Mouse (Mus musculus): ENCODE data around the gene Tmem270. TPM values are rescaled to one million over a fixed set of nuclear protein-coding genes. Genes with fewer than 3 reads are reported as not detected.

The Tmem270 gene
- total and polyA plus RNA-seq, 2 experiments from 2014 or later: not detected

DNA sequence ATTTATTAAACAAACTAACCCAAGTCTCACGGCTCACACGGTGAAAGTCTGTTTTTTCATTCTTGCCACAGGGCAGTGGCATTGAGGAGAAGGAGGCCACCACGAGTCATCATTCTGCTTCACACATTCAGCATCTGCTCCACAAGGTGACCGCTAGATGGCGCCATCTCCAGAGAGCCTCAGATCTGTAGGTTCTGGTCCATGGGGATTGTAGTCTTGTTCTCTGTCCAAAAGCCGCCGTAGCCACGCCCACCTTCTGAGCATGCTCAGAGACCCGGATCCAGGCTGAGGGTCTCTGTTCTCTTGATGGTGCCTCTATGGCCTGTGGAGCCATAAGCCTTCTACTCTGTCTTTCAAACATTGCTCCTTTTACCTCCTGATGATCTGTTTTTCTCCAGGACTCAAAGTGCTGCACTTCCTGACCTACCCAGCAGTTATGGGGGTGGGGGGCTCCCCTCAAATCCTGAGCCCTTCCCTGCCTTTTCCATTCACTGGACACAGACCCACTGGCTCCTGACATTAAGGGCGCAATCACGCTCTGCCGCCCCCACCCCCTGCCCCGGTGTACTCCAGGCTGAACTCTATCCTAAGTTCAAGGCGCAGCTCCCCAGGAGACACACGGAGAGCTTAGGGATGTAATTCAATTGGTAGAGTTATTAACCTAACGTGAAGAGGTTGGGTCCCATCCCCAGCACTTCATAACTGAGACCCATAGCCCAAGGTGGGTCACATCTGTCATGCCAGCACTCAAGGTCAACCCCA, 11.7 kb upstream of the Tmem270 start:
- peak; percentile 62 for TF ChIP-seq CTCF (IDR thresholded peaks at IDR 0.05; ENCODE audit: low read depth)
- WGBS: 52% methylated on average over 16 of the region's 16 CpGs
- H3K4me1 ChIP-seq (ENCODE audit: insufficient read depth): no peaks in the 10 kb centered on the region
- H3K36me3 ChIP-seq (ENCODE audit: insufficient read depth): no peaks in the 10 kb centered on the region
- no peak for ATAC-seq
- peak; percentile 34 for DNase-seq
- no peak overlapping the region for H3K9ac ChIP-seq
- H3K4me2 ChIP-seq (ENCODE audit: low read depth): no peak overlapping the region
- H3K4me3 ChIP-seq (ENCODE audit: low read depth, low read length): no peak overlapping the region
- no peak overlapping the region for H3K27ac ChIP-seq (ENCODE audit: low read depth, low read length)
- no peaks in the 10 kb centered on the region for H3K9me3 ChIP-seq (ENCODE audit: low read length)
- H3K27me3 ChIP-seq (ENCODE audit: insufficient read depth, low read length): no peaks in the 10 kb centered on the region

- no peak within 1 kb of the TSS for H3K4me3 ChIP-seq (ENCODE audit: low read depth, low read length)
- no peaks in the 10 kb centered on the region for H3K36me3 ChIP-seq (ENCODE audit: insufficient read depth)
- no peak within 1 kb of the TSS for H3K4me2 ChIP-seq (ENCODE audit: low read depth)
- TF ChIP-seq CTCF (IDR thresholded peaks at IDR 0.05; ENCODE audit: low read depth): no peak
- no peaks in the 10 kb centered on the region for H3K4me1 ChIP-seq (ENCODE audit: insufficient read depth)
- no peak for DNase-seq
- no peak for ATAC-seq
- no peaks in the 10 kb centered on the region for H3K27me3 ChIP-seq (ENCODE audit: insufficient read depth, low read length)
- WGBS: 84% methylated on average over 8 of the region's 8 CpGs
- no peaks in the 10 kb centered on the region for H3K9me3 ChIP-seq (ENCODE audit: low read length)
- no peak within 1 kb of the TSS for H3K27ac ChIP-seq (ENCODE audit: low read depth, low read length)
- no peak within 1 kb of the TSS for H3K9ac ChIP-seq
Observed at GRCm38 (mm10) chr5:134915311-134915710, 8.8 kb upstream of the Tmem270 start, which contains the start of gene Cldn13. Gene Cldn13 (minus strand): TSS chr5:134915526.

GRCm38 (mm10) chr5:134914510-134914909, 8.0 kb upstream of the Tmem270 start:
- no peak overlapping the region for H3K9ac ChIP-seq
- no peak for ATAC-seq
- WGBS: 87% methylated on average over 8 of the region's 8 CpGs
- no peak for TF ChIP-seq CTCF (IDR thresholded peaks at IDR 0.05; ENCODE audit: low read depth)
- no peaks in the 10 kb centered on the region for H3K9me3 ChIP-seq (ENCODE audit: low read length)
- no peaks in the 10 kb centered on the region for H3K4me1 ChIP-seq (ENCODE audit: insufficient read depth)
- no peak overlapping the region for H3K4me3 ChIP-seq (ENCODE audit: low read depth, low read length)
- no peaks in the 10 kb centered on the region for H3K36me3 ChIP-seq (ENCODE audit: insufficient read depth)
- no peaks in the 10 kb centered on the region for H3K27me3 ChIP-seq (ENCODE audit: insufficient read depth, low read length)
- DNase-seq: no peak
- H3K4me2 ChIP-seq (ENCODE audit: low read depth): no peak overlapping the region
- H3K27ac ChIP-seq (ENCODE audit: low read depth, low read length): no peak overlapping the region

GRCm38 (mm10) chr5:134913753-134914152, 7.2 kb upstream of the Tmem270 start:
- H3K4me2 ChIP-seq (ENCODE audit: low read depth): no peak overlapping the region
- no peaks in the 10 kb centered on the region for H3K36me3 ChIP-seq (ENCODE audit: insufficient read depth)
- DNase-seq (no peak), ATAC-seq (no peak)
- WGBS: 91% methylated on average over 4 of the region's 4 CpGs
- no peaks in the 10 kb centered on the region for H3K4me1 ChIP-seq (ENCODE audit: insufficient read depth)
- H3K4me3 ChIP-seq (ENCODE audit: low read depth, low read length): no peak overlapping the region
- no peak overlapping the region for H3K27ac ChIP-seq (ENCODE audit: low read depth, low read length)
- no peaks in the 10 kb centered on the region for H3K9me3 ChIP-seq (ENCODE audit: low read length)
- no peak for TF ChIP-seq CTCF (IDR thresholded peaks at IDR 0.05; ENCODE audit: low read depth)
- no peaks in the 10 kb centered on the region for H3K27me3 ChIP-seq (ENCODE audit: insufficient read depth, low read length)
- H3K9ac ChIP-seq: no peak overlapping the region

DNA sequence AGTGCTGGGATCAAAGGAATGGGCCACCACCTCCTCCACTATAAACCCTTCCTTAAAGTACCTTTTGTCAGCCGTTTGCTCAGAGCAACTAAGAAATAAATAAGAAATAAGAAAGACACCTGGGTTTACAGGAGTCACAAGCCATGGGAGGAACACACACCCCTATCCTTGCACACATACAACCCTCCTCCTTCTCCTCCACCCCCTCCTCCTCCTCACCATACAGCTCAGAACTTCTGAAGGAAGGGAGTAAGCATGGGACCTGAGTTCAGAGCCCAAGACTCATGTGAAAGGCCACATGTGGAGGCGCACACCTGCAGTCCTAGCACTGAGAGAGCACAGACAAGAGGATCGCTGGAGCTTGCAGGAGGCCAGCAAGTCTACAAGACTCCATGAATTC, 6.8 kb upstream of the Tmem270 start:
- Histone ChIP-seq H3K27ac (ENCODE audit: low read depth, low read length) (no peak overlapping the region), H3K27me3 (ENCODE audit: insufficient read depth, low read length) (no peaks in the 10 kb centered on the region), H3K4me3 (ENCODE audit: low read depth, low read length) (no peak overlapping the region), H3K9me3 (ENCODE audit: low read length) (no peaks in the 10 kb centered on the region), H3K9ac (no peak overlapping the region), H3K4me1 (ENCODE audit: insufficient read depth) (no peaks in the 10 kb centered on the region), H3K4me2 (ENCODE audit: low read depth) (no peak overlapping the region), H3K36me3 (ENCODE audit: insufficient read depth) (no peaks in the 10 kb centered on the region)
- 80% methylated on average over 3 of the region's 3 CpGs for WGBS
- no peak for ATAC-seq
- TF ChIP-seq CTCF (IDR thresholded peaks at IDR 0.05; ENCODE audit: low read depth): no peak
- DNase-seq: no peak

GRCm38 (mm10) chr5:134911901-134912300, 5.4 kb upstream of the Tmem270 start:
- ATAC-seq (no peak), DNase-seq (no peak)
- Histone ChIP-seq H3K4me3 (ENCODE audit: low read depth, low read length) (no peak overlapping the region), H3K9ac (no peak overlapping the region), H3K27me3 (ENCODE audit: insufficient read depth, low read length) (no peaks in the 10 kb centered on the region), H3K27ac (ENCODE audit: low read depth, low read length) (no peak overlapping the region), H3K4me2 (ENCODE audit: low read depth) (no peak overlapping the region), H3K9me3 (ENCODE audit: low read length) (no peaks in the 10 kb centered on the region), H3K36me3 (ENCODE audit: insufficient read depth) (no peaks in the 10 kb centered on the region), H3K4me1 (ENCODE audit: insufficient read depth) (no peaks in the 10 kb centered on the region)
- 84% methylated on average over 2 of the region's 2 CpGs for WGBS
- TF ChIP-seq CTCF (IDR thresholded peaks at IDR 0.05; ENCODE audit: low read depth): no peak

DNA sequence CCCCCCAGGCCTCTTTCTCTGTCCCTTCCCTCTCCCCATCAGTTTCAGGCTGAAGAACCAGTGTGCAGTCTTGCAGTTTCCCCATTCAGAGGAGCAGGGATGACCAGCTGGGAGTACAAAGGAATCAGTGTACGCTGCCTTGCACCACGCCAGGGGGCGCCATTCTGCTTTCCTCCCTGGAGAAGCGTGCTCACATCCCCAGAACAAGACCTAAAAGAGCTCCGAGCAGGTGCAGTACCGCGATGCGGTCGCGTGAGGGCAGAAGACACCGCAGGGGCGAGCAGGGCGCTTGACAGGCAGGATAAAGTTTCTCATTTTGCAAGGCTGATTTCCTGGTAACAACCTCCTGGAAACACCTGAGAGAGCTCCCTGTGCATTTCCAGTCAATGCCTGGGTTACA, 602 bp upstream of the Tmem270 start:
- Histone ChIP-seq H3K27me3 (ENCODE audit: insufficient read depth, low read length) (no peaks in the 10 kb centered on the region), H3K27ac (ENCODE audit: low read depth, low read length) (no peak overlapping the region), H3K4me2 (ENCODE audit: low read depth) (no peak overlapping the region), H3K9ac (no peak overlapping the region), H3K4me3 (ENCODE audit: low read depth, low read length) (no peak overlapping the region), H3K36me3 (ENCODE audit: insufficient read depth) (no peaks in the 10 kb centered on the region), H3K9me3 (ENCODE audit: low read length) (no peaks in the 10 kb centered on the region), H3K4me1 (ENCODE audit: insufficient read depth) (no peaks in the 10 kb centered on the region)
- ATAC-seq (peak; percentile 95), DNase-seq (peak; percentile 91)
- TF ChIP-seq CTCF (IDR thresholded peaks at IDR 0.05; ENCODE audit: low read depth): peak; percentile 98
- WGBS: 3% methylated on average over 13 of the region's 13 CpGs

Measured in forebrain, postnatal 0 days (tissue).